Mouse (Mus musculus): ENCODE data around the gene Lgsn.

The Lgsn gene

GRCm38 (mm10) chr1:31196959-31197358, 20.8 kb downstream of the Lgsn start:
- Histone ChIP-seq H3K27me3 (ENCODE audit: insufficient read depth, low read length) (no peaks in the 10 kb centered on the region), H3K4me3 (replicated peaks; ENCODE audit: low read length) (no peak overlapping the region), H3K9me3 (ENCODE audit: low read length) (no peaks in the 10 kb centered on the region), H3K36me3 (ENCODE audit: insufficient read depth, low read length) (no peaks in the 10 kb centered on the region), H3K4me1 (replicated peaks; ENCODE audit: low read depth, low read length) (no peaks in the 10 kb centered on the region)
- no peak for TF ChIP-seq POU5F1 (IDR thresholded peaks at IDR 0.05; ENCODE audit: borderline replicate concordance, low read length)
- no peak for TF ChIP-seq NANOG (IDR thresholded peaks at IDR 0.05; ENCODE audit: borderline replicate concordance, low read length)
- no peak for TF ChIP-seq CTCF (conservative IDR thresholded peaks at IDR 0.05; ENCODE audit: low read length)

- H3K36me3 ChIP-seq (ENCODE audit: insufficient read depth, low read length): no peaks in the 10 kb centered on the region
- no peaks in the 10 kb centered on the region for H3K9me3 ChIP-seq (ENCODE audit: low read length)
Measured at GRCm38 (mm10) chr1:31203771-31204170, 27.6 kb downstream of the Lgsn start.

GRCm38 (mm10) chr1:31205346-31205745, 29.1 kb downstream of the Lgsn start:
- H3K9me3 ChIP-seq (ENCODE audit: low read length): no peaks in the 10 kb centered on the region
- TF ChIP-seq CTCF (conservative IDR thresholded peaks at IDR 0.05; ENCODE audit: low read length) (no peak), NANOG (IDR thresholded peaks at IDR 0.05; ENCODE audit: borderline replicate concordance, low read length) (no peak), POU5F1 (IDR thresholded peaks at IDR 0.05; ENCODE audit: borderline replicate concordance, low read length) (no peak)
- no peaks in the 10 kb centered on the region for H3K27me3 ChIP-seq (ENCODE audit: insufficient read depth, low read length)
- H3K4me1 ChIP-seq (replicated peaks; ENCODE audit: low read depth, low read length): no peaks in the 10 kb centered on the region
- no peak overlapping the region for H3K4me3 ChIP-seq (replicated peaks; ENCODE audit: low read length)
- no peaks in the 10 kb centered on the region for H3K36me3 ChIP-seq (ENCODE audit: insufficient read depth, low read length)

More at GRCm38 (mm10) chr1:31203771-31204170, 27.6 kb downstream of the Lgsn start:
- Histone ChIP-seq H3K4me1 (replicated peaks; ENCODE audit: low read depth, low read length) (no peaks in the 10 kb centered on the region), H3K27me3 (ENCODE audit: insufficient read depth, low read length) (no peaks in the 10 kb centered on the region), H3K4me3 (replicated peaks; ENCODE audit: low read length) (no peak overlapping the region)
- TF ChIP-seq CTCF (conservative IDR thresholded peaks at IDR 0.05; ENCODE audit: low read length) (no peak), POU5F1 (IDR thresholded peaks at IDR 0.05; ENCODE audit: borderline replicate concordance, low read length) (no peak), NANOG (IDR thresholded peaks at IDR 0.05; ENCODE audit: borderline replicate concordance, low read length) (no peak)

- Histone ChIP-seq H3K27me3 (ENCODE audit: insufficient read depth, low read length) (no peaks in the 10 kb centered on the region), H3K4me1 (replicated peaks; ENCODE audit: low read depth, low read length) (no peaks in the 10 kb centered on the region), H3K36me3 (ENCODE audit: insufficient read depth, low read length) (no peaks in the 10 kb centered on the region), H3K4me3 (replicated peaks; ENCODE audit: low read length) (no peak overlapping the region), H3K9me3 (ENCODE audit: low read length) (no peaks in the 10 kb centered on the region)
- no peak for TF ChIP-seq CTCF (conservative IDR thresholded peaks at IDR 0.05; ENCODE audit: low read length)
- TF ChIP-seq POU5F1 (IDR thresholded peaks at IDR 0.05; ENCODE audit: borderline replicate concordance, low read length): no peak
- TF ChIP-seq NANOG (IDR thresholded peaks at IDR 0.05; ENCODE audit: borderline replicate concordance, low read length): no peak
Measured at GRCm38 (mm10) chr1:31205770-31206169, 29.6 kb downstream of the Lgsn start.

GRCm38 (mm10) chr1:31210144-31210543, 33.9 kb downstream of the Lgsn start:
- Histone ChIP-seq H3K4me3 (replicated peaks; ENCODE audit: low read length) (no peak overlapping the region), H3K27me3 (ENCODE audit: insufficient read depth, low read length) (no peaks in the 10 kb centered on the region), H3K9me3 (ENCODE audit: low read length) (no peaks in the 10 kb centered on the region), H3K4me1 (replicated peaks; ENCODE audit: low read depth, low read length) (no peaks in the 10 kb centered on the region), H3K36me3 (ENCODE audit: insufficient read depth, low read length) (no peaks in the 10 kb centered on the region)
- TF ChIP-seq NANOG (IDR thresholded peaks at IDR 0.05; ENCODE audit: borderline replicate concordance, low read length) (no peak), POU5F1 (IDR thresholded peaks at IDR 0.05; ENCODE audit: borderline replicate concordance, low read length) (no peak), CTCF (conservative IDR thresholded peaks at IDR 0.05; ENCODE audit: low read length) (peak; percentile 50)

- TF ChIP-seq NANOG (IDR thresholded peaks at IDR 0.05; ENCODE audit: borderline replicate concordance, low read length) (no peak), POU5F1 (IDR thresholded peaks at IDR 0.05; ENCODE audit: borderline replicate concordance, low read length) (no peak), CTCF (conservative IDR thresholded peaks at IDR 0.05; ENCODE audit: low read length) (no peak)
- H3K27me3 ChIP-seq (ENCODE audit: insufficient read depth, low read length): no peaks in the 10 kb centered on the region
Measured at GRCm38 (mm10) chr1:31214831-31215230, 38.6 kb downstream of the Lgsn start.

GRCm38 (mm10) chr1:31220599-31221250, 44.5 kb downstream of the Lgsn start:
- H3K9me3 ChIP-seq (ENCODE audit: low read length): peaks cover 16% of the 10 kb centered on the region
- no peaks in the 10 kb centered on the region for H3K27me3 ChIP-seq (ENCODE audit: insufficient read depth, low read length)
- H3K36me3 ChIP-seq (ENCODE audit: insufficient read depth, low read length): no peaks in the 10 kb centered on the region
- H3K4me3 ChIP-seq (replicated peaks; ENCODE audit: low read length): no peak overlapping the region
- no peaks in the 10 kb centered on the region for H3K4me1 ChIP-seq (replicated peaks; ENCODE audit: low read depth, low read length)
- TF ChIP-seq CTCF (conservative IDR thresholded peaks at IDR 0.05; ENCODE audit: low read length) (no peak), POU5F1 (IDR thresholded peaks at IDR 0.05; ENCODE audit: borderline replicate concordance, low read length) (no peak), NANOG (IDR thresholded peaks at IDR 0.05; ENCODE audit: borderline replicate concordance, low read length) (no peak)

More at GRCm38 (mm10) chr1:31214831-31215230, 38.6 kb downstream of the Lgsn start:
- Histone ChIP-seq H3K4me1 (replicated peaks; ENCODE audit: low read depth, low read length) (no peaks in the 10 kb centered on the region), H3K4me3 (replicated peaks; ENCODE audit: low read length) (no peak overlapping the region), H3K9me3 (ENCODE audit: low read length) (no peaks in the 10 kb centered on the region), H3K36me3 (ENCODE audit: insufficient read depth, low read length) (no peaks in the 10 kb centered on the region)

GRCm38 (mm10) chr1:31222564-31222963, 46.4 kb downstream of the Lgsn start, which contains the start of the genes 4931428L18Rik and Pih1d3:
Gene 4931428L18Rik (minus strand): TSS chr1:31222684.
Gene Pih1d3 (plus strand): TSS chr1:31222838.
- no peaks in the 10 kb centered on the region for H3K27me3 ChIP-seq (ENCODE audit: insufficient read depth, low read length)
- H3K36me3 ChIP-seq (ENCODE audit: insufficient read depth, low read length): no peaks in the 10 kb centered on the region
- H3K4me3 ChIP-seq (replicated peaks; ENCODE audit: low read length): no peak within 1 kb of the TSS
- peaks cover 16% of the 10 kb centered on the region for H3K9me3 ChIP-seq (ENCODE audit: low read length)
- TF ChIP-seq CTCF (conservative IDR thresholded peaks at IDR 0.05; ENCODE audit: low read length) (no peak), POU5F1 (IDR thresholded peaks at IDR 0.05; ENCODE audit: borderline replicate concordance, low read length) (no peak), NANOG (IDR thresholded peaks at IDR 0.05; ENCODE audit: borderline replicate concordance, low read length) (no peak)
- H3K4me1 ChIP-seq (replicated peaks; ENCODE audit: low read depth, low read length): no peaks in the 10 kb centered on the region

Data from E14TG2a.4 (cell line).